Comparison of ENCODE assay signal across 23 mouse cellular contexts in genomic region chr13:118596218-118596795, GRCm38 (mm10).
DNase-seq lines count a peak whose midpoint lies in the region; ATAC-seq and TF ChIP-seq lines count a peak whose summit lies in the region.
"Had no signal": no experiment of that assay in that cellular context is flagged by ENCODE, and none has a peak within 500 bp of the region (broad histone marks: within the 10 kb centered on the region; RNA-seq: fewer than 3 reads in every experiment).

No protein-coding gene starts in this region.

- H3K4me1 ChIP-seq in kidney, embryonic 15.5 days = no peaks in the 10 kb centered on the region
- no peaks in the 10 kb centered on the region for H3K4me1 ChIP-seq in liver, adult 2 months (ENCODE audit: control insufficient read depth, insufficient read depth, low read length)
- no peaks in the 10 kb centered on the region for H3K4me1 ChIP-seq in liver, embryonic 11.5 days (replicated peaks; ENCODE audit: control insufficient read depth, insufficient read depth, low read length)
- H3K4me1 ChIP-seq: embryonic facial prominence, embryonic 13.5 days; forebrain, embryonic 12.5 days; forebrain, embryonic 15.5 days; heart, embryonic 12.5 days; heart, embryonic 15.5 days had no signal

- WGBS in kidney, embryonic 15.5 days = 81% methylated on average over 6 of the region's 6 CpGs
- whole genome bisulfite sequencing in liver, adult 2 months = 29% methylated on average over 6 of the region's 6 CpGs
- 67% methylated on average over 6 of the region's 6 CpGs for WGBS in liver, embryonic 11.5 days

- no peaks in the 10 kb centered on the region for H3K27me3 ChIP-seq in kidney, embryonic 15.5 days
- H3K27me3 ChIP-seq in liver, adult 2 months (ENCODE audit: control insufficient read depth, insufficient read depth, low read length) = no peaks in the 10 kb centered on the region
- H3K27me3 ChIP-seq in liver, embryonic 11.5 days (replicated peaks; ENCODE audit: control insufficient read depth, insufficient read depth, low read length) = no peaks in the 10 kb centered on the region
- H3K27me3 ChIP-seq: embryonic facial prominence, embryonic 13.5 days; forebrain, embryonic 12.5 days; forebrain, embryonic 15.5 days; heart, embryonic 12.5 days; heart, embryonic 15.5 days; Patski had no signal

- no peaks in the 10 kb centered on the region for H3K36me3 ChIP-seq in kidney, embryonic 15.5 days
- no peaks in the 10 kb centered on the region for H3K36me3 ChIP-seq in liver, adult 2 months (ENCODE audit: control insufficient read depth, insufficient read depth, low read length)
- no peaks in the 10 kb centered on the region for H3K36me3 ChIP-seq in liver, embryonic 11.5 days (ENCODE audit: control insufficient read depth, insufficient read depth, low read length)
- H3K36me3 ChIP-seq: embryonic facial prominence, embryonic 10.5 days; embryonic facial prominence, embryonic 13.5 days; forebrain, embryonic 12.5 days; forebrain, embryonic 15.5 days; heart, embryonic 12.5 days; heart, embryonic 15.5 days had no signal

- no peak for ATAC-seq in kidney, embryonic 15.5 days (replicated peaks; ENCODE audit: low FRiP score)
- no peak for ATAC-seq in liver, embryonic 11.5 days (replicated peaks; ENCODE audit: low FRiP score)
- ATAC-seq: activated CD4-positive, CD25-positive, alpha-beta regulatory T cell, adult 4 months; forebrain, embryonic 15.5 days; hindbrain, postnatal 0 days; Patski had no signal

- H3K4me3 ChIP-seq in kidney, embryonic 15.5 days (replicated peaks) = no peak overlapping the region
- no peak overlapping the region for H3K4me3 ChIP-seq in liver, adult 2 months (ENCODE audit: insufficient read depth, low read depth, low read length)
- no peak overlapping the region for H3K4me3 ChIP-seq in liver, embryonic 11.5 days (ENCODE audit: low read depth, low read length)
- H3K4me3 ChIP-seq: embryonic facial prominence, embryonic 10.5 days; embryonic facial prominence, embryonic 13.5 days; erythroblast, embryonic 14.5 days; forebrain, embryonic 12.5 days; forebrain, embryonic 15.5 days; heart, embryonic 12.5 days; heart, embryonic 15.5 days had no signal

- intact Hi-C loops in left cerebral cortex, postnatal 4 days (cut with DNase I) = no loop called here
- intact Hi-C loops in heart, postnatal 36 days (cut with DNase I) = loop anchor here (2.0 kb wide), 1 partner anchor 192 kb away; no protein-coding TSS in a partner anchor

- no peaks in the 10 kb centered on the region for H3K79me2 ChIP-seq in liver, adult 2 months (ENCODE audit: control insufficient read depth, insufficient read depth, low read length)

- no peak overlapping the region for H3K27ac ChIP-seq in kidney, embryonic 15.5 days
- H3K27ac ChIP-seq in liver, adult 2 months (replicated peaks; ENCODE audit: insufficient read depth, low read depth, low read length) = no peak overlapping the region
- no peak overlapping the region for H3K27ac ChIP-seq in liver, embryonic 11.5 days (ENCODE audit: low read depth, low read length)
- H3K27ac ChIP-seq: embryonic facial prominence, embryonic 10.5 days; embryonic facial prominence, embryonic 13.5 days; forebrain, embryonic 12.5 days; forebrain, embryonic 15.5 days; heart, embryonic 15.5 days; hindbrain, embryonic 14.5 days; hindbrain, postnatal 0 days had no signal

- no peak overlapping the region for H3K9ac ChIP-seq in kidney, embryonic 15.5 days
- no peak overlapping the region for H3K9ac ChIP-seq in liver, adult 2 months (ENCODE audit: low read depth, low read length)
- H3K9ac ChIP-seq in liver, embryonic 11.5 days (ENCODE audit: low read depth, low read length) = no peak overlapping the region
- H3K9ac ChIP-seq: embryonic facial prominence, embryonic 13.5 days; forebrain, embryonic 12.5 days; forebrain, embryonic 15.5 days; heart, embryonic 12.5 days; heart, embryonic 15.5 days; hindbrain, embryonic 14.5 days had no signal

- peak; percentile 13 to 53 for DNase-seq in kidney, adult 8-10 months
- DNase-seq in liver, adult 2 months (ENCODE audit: extremely low read depth, low read depth, low spot score) = peak; percentile 9
- DNase-seq in liver, embryonic 11.5 days (ENCODE audit: low spot score) = no peak
- DNase-seq in R1 (ENCODE audit: low read depth, low spot score) = peak; percentile 65
- no peak for DNase-seq in left cerebral cortex, postnatal 4 days
- DNase-seq in heart, postnatal 36 days = no peak
- DNase-seq: adrenal gland, adult 8-10 months; cerebellum, adult 11-12 months; cerebellum, adult 8-10 months; cerebellum, postnatal 36 days; gastrocnemius, postnatal 25 days had no signal

- H3K9me3 ChIP-seq in kidney, embryonic 15.5 days (replicated peaks) = no peaks in the 10 kb centered on the region
- H3K9me3 ChIP-seq in liver, embryonic 11.5 days (ENCODE audit: control insufficient read depth, low read length) = no peaks in the 10 kb centered on the region
- H3K9me3 ChIP-seq: embryonic facial prominence, embryonic 10.5 days; embryonic facial prominence, embryonic 13.5 days; forebrain, embryonic 12.5 days; forebrain, embryonic 15.5 days; heart, embryonic 12.5 days; heart, embryonic 15.5 days had no signal

- no peak overlapping the region for H3K4me2 ChIP-seq in kidney, embryonic 15.5 days
- no peak overlapping the region for H3K4me2 ChIP-seq in liver, embryonic 11.5 days
- H3K4me2 ChIP-seq: embryonic facial prominence, embryonic 13.5 days; forebrain, embryonic 12.5 days; forebrain, embryonic 15.5 days; heart, embryonic 12.5 days; heart, embryonic 15.5 days; hindbrain, embryonic 14.5 days had no signal

- no peak for TF ChIP-seq CTCF in liver, adult 2 months (IDR thresholded peaks at IDR 0.05; ENCODE audit: low read depth, low read length)

- no peak for TF ChIP-seq POLR2A in liver, adult 2 months (IDR thresholded peaks at IDR 0.05; ENCODE audit: extremely low read depth, insufficient read depth, low read length)

Comparison
In these comparisons a context has a peak if more than half of its experiments do, and no peak if none do; other contexts are left out.
1. DNase-seq: peak in kidney, adult 8-10 months (2 of 2), liver, adult 2 months (single experiment) and R1 (single experiment); none in liver, embryonic 11.5 days (single experiment), left cerebral cortex, postnatal 4 days (single experiment) and heart, postnatal 36 days (0 of 2).